In genomic region chr13:97249051-97249461, GRCm38 (mm10) we compare ENCODE assay signal across 10 mouse cellular contexts. TPM values are rescaled to one million over a fixed set of nuclear protein-coding genes. Genes with fewer than 3 reads are reported as not detected.
DNase-seq lines count a peak whose midpoint lies in the region; ATAC-seq lines count a peak whose summit lies in the region.
"Had no signal": no experiment of that assay in that cellular context is flagged by ENCODE, and none has a peak within 500 bp of the region (broad histone marks: within the 10 kb centered on the region; RNA-seq: fewer than 3 reads in every experiment).

No protein-coding gene starts in this region.

- peak; percentile 21 for DNase-seq in kidney, postnatal 14 days
- no peak for DNase-seq in kidney, adult 8-10 months
- DNase-seq in embryonic facial prominence, embryonic 10.5 days (ENCODE audit: low spot score): no peak
- no peak for DNase-seq in testis, postnatal 14 days (ENCODE audit: low spot score)
- no peak for DNase-seq in cerebellum, postnatal 10 days

- peak overlapping the region; percentile 26; the same call in 1 of the 2 replicates for H3K4me3 ChIP-seq in embryonic facial prominence, embryonic 10.5 days
- H3K4me3 ChIP-seq in hindbrain, embryonic 13.5 days: peak overlapping the region; percentile 96
- H3K4me3 ChIP-seq in neural tube, embryonic 13.5 days: peak overlapping the region; percentile 99
- H3K4me3 ChIP-seq: liver, embryonic 12.5 days had no signal

- H3K4me2 ChIP-seq in hindbrain, embryonic 13.5 days: peak overlapping the region; percentile 83
- H3K4me2 ChIP-seq in neural tube, embryonic 13.5 days: peak overlapping the region; percentile 87
- H3K4me2 ChIP-seq: liver, embryonic 12.5 days had no signal

- ATAC-seq in hindbrain, embryonic 13.5 days (ENCODE audit: low FRiP score): no peak
- no peak for ATAC-seq in neural tube, embryonic 13.5 days (ENCODE audit: low read depth)
- no peak for ATAC-seq in megakaryocyte progenitor cell, adult 5-6 weeks (replicated peaks; ENCODE audit: poor library complexity)
- ATAC-seq: liver, embryonic 12.5 days had no signal

- WGBS in embryonic facial prominence, embryonic 10.5 days: 32% methylated on average over 5 of the region's 5 CpGs
- WGBS in hindbrain, embryonic 13.5 days: 20% methylated on average over 5 of the region's 5 CpGs
- 28% methylated on average over 5 of the region's 5 CpGs for WGBS in neural tube, embryonic 13.5 days

- H3K9me3 ChIP-seq in embryonic facial prominence, embryonic 10.5 days: no peaks in the 10 kb centered on the region
- no peaks in the 10 kb centered on the region for H3K9me3 ChIP-seq in hindbrain, embryonic 13.5 days
- no peaks in the 10 kb centered on the region for H3K9me3 ChIP-seq in neural tube, embryonic 13.5 days
- H3K9me3 ChIP-seq: liver, embryonic 12.5 days had no signal

- no peaks in the 10 kb centered on the region for H3K27me3 ChIP-seq in embryonic facial prominence, embryonic 10.5 days (replicated peaks; ENCODE audit: low read depth, poor library complexity, severe bottlenecking)
- no peaks in the 10 kb centered on the region for H3K27me3 ChIP-seq in hindbrain, embryonic 13.5 days
- H3K27me3 ChIP-seq in neural tube, embryonic 13.5 days: no peaks in the 10 kb centered on the region
- H3K27me3 ChIP-seq: liver, embryonic 12.5 days had no signal

- H3K4me1 ChIP-seq in embryonic facial prominence, embryonic 10.5 days: peaks cover 89% of the 10 kb centered on the region
- H3K4me1 ChIP-seq in hindbrain, embryonic 13.5 days (replicated peaks): peaks cover 96% of the 10 kb centered on the region
- H3K4me1 ChIP-seq in neural tube, embryonic 13.5 days (replicated peaks): peaks cover 99% of the 10 kb centered on the region

- peak overlapping the region; percentile 51; the same call in 1 of the 2 replicates for H3K27ac ChIP-seq in embryonic facial prominence, embryonic 10.5 days (replicated peaks)
- peak overlapping the region; percentile 74 for H3K27ac ChIP-seq in hindbrain, embryonic 13.5 days
- peak overlapping the region; percentile 68 for H3K27ac ChIP-seq in neural tube, embryonic 13.5 days (replicated peaks)
- H3K27ac ChIP-seq: liver, embryonic 12.5 days had no signal

- peak overlapping the region; percentile 46 for H3K9ac ChIP-seq in hindbrain, embryonic 13.5 days
- peak overlapping the region; percentile 59 for H3K9ac ChIP-seq in neural tube, embryonic 13.5 days
- H3K9ac ChIP-seq: liver, embryonic 12.5 days had no signal

- H3K36me3 ChIP-seq in embryonic facial prominence, embryonic 10.5 days (replicated peaks): peaks cover 87% of the 10 kb centered on the region
- H3K36me3 ChIP-seq in hindbrain, embryonic 13.5 days: peaks cover 58% of the 10 kb centered on the region
- H3K36me3 ChIP-seq in neural tube, embryonic 13.5 days: peaks cover 82% of the 10 kb centered on the region

RNA-seq across cellular contexts. Expression of gene Enc1, which starts 8.2 kb away (rescaled TPM):
- polyA plus RNA-seq in embryonic facial prominence, embryonic 10.5 days (2016; fragmentation: Nextera tagmentation; extraction: Ambion mirVana): 5.6 and 6.8 TPM in 2 replicates
- 59.2 and 62.1 TPM in 2 replicates for polyA plus RNA-seq in hindbrain, embryonic 13.5 days (2015; fragmentation: Nextera tagmentation; extraction: Ambion mirVana)
- polyA plus RNA-seq in neural tube, embryonic 13.5 days (2015; fragmentation: Nextera tagmentation; extraction: Ambion mirVana): 54.9 and 59.5 TPM in 2 replicates
- total RNA-seq in megakaryocyte progenitor cell, adult 5-6 weeks (2015): 2.5 and 3.1 TPM in 2 replicates
- 2.6 and 4.0 TPM in 2 replicates for total RNA-seq in megakaryocyte progenitor cell, adult 5-6 weeks (2017)
- total RNA-seq: MEL had no signal

RNA-seq across cellular contexts. Expression of gene Hexb, which starts 50.9 kb away (rescaled TPM):
- polyA plus RNA-seq in embryonic facial prominence, embryonic 10.5 days (2016; fragmentation: Nextera tagmentation; extraction: Ambion mirVana): 14.1 and 18.4 TPM in 2 replicates
- polyA plus RNA-seq in hindbrain, embryonic 13.5 days (2015; fragmentation: Nextera tagmentation; extraction: Ambion mirVana): 37.3 and 40.1 TPM in 2 replicates
- polyA plus RNA-seq in neural tube, embryonic 13.5 days (2015; fragmentation: Nextera tagmentation; extraction: Ambion mirVana): 42.7 and 44.7 TPM in 2 replicates
- total RNA-seq in megakaryocyte progenitor cell, adult 5-6 weeks (2015): 47.2 and 54.0 TPM in 2 replicates
- 38.6 and 39.3 TPM in 2 replicates for total RNA-seq in megakaryocyte progenitor cell, adult 5-6 weeks (2017)

Comparison
In these comparisons a context has a peak if more than half of its experiments do, and no peak if none do; other contexts are left out.
1. H3K4me3 ChIP-seq: peak in every context shown above with its lines; median percentile 99 in neural tube, embryonic 13.5 days; 96 in hindbrain, embryonic 13.5 days; 26 in embryonic facial prominence, embryonic 10.5 days.